Mouse (Mus musculus) liver, embryonic 11.5 days (tissue): ENCODE measurements at regions not wholly inside any gene's neighbourhood (a gene's known extent, or its start where the extent isn't known, plus 50 kb on each side); places are given as distances from the start of the nearest gene placed in this dataset.

Experiments used
- ATAC-seq: fragments of 200-750 bp; cut with Nextera tagmentation; replicated peaks from 2 replicates; pipeline ENCODE4 v1.8.0; 2017; ENCODE audit warnings: moderate number of reproducible peaks, mild to moderate bottlenecking, moderate TSS enrichment, moderate library complexity; ENCODE audit not compliant: low FRiP score
- DNase-seq: peaks from one replicate; pipeline ENCODE4 v3.0.0-alpha.2; 2017; ENCODE audit warnings: low spot score
- H3K27ac ChIP-seq: fragments of 300-500 bp; sonication (generic); 2 replicates; pipeline ENCODE4 v1.5.1; 2014; ENCODE audit warnings: mild to moderate bottlenecking, low read depth, low read length, control low read depth
- H3K27me3 ChIP-seq: fragments of 300-500 bp; sonication (generic); replicated peaks from 2 replicates; pipeline ENCODE4 v1.6.1; 2014; ENCODE audit warnings: low read length, mixed read lengths; ENCODE audit not compliant: control insufficient read depth, insufficient read depth
- H3K36me3 ChIP-seq: fragments of 300-500 bp; sonication (generic); 2 replicates; pipeline ENCODE4 v1.6.1; 2014; ENCODE audit warnings: mild to moderate bottlenecking, low read length, moderate library complexity, mixed read lengths; ENCODE audit not compliant: control insufficient read depth, insufficient read depth
- H3K4me1 ChIP-seq: fragments of 300-500 bp; sonication (generic); replicated peaks from 2 replicates; pipeline ENCODE4 v1.6.1; 2014; ENCODE audit warnings: low read length, mixed read lengths; ENCODE audit not compliant: control insufficient read depth, insufficient read depth
- H3K4me2 ChIP-seq: fragments of 300-500 bp; sonication (generic); 2 replicates; pipeline ENCODE4 v1.6.1; 2014; ENCODE audit warnings: mild to moderate bottlenecking, control low read depth, moderate library complexity
- H3K4me3 ChIP-seq: fragments of 300-500 bp; sonication (generic); 2 replicates; pipeline ENCODE4 v1.5.1; 2014; ENCODE audit warnings: low read depth, low read length, control low read depth
- H3K9ac ChIP-seq: fragments of 300-500 bp; sonication (generic); 2 replicates; pipeline ENCODE4 v1.6.1; 2014; ENCODE audit warnings: low read depth, low read length, control low read depth
- H3K9me3 ChIP-seq: fragments of 300-500 bp; sonication (generic); 2 replicates; pipeline ENCODE4 v1.6.1; 2016; ENCODE audit warnings: low read length, inconsistent platforms, mixed read lengths; ENCODE audit not compliant: control insufficient read depth
- WGBS: fragments of 180-500 bp; shearing (Covaris S2); extraction: QIAGEN DNeasy Blood & Tissue Kit; methylation state at CpG from one replicate; pipeline ENCODE4 v1.1.7; 2014; 5-methylcytosine and 5-hydroxymethylcytosine counted together

DNA sequence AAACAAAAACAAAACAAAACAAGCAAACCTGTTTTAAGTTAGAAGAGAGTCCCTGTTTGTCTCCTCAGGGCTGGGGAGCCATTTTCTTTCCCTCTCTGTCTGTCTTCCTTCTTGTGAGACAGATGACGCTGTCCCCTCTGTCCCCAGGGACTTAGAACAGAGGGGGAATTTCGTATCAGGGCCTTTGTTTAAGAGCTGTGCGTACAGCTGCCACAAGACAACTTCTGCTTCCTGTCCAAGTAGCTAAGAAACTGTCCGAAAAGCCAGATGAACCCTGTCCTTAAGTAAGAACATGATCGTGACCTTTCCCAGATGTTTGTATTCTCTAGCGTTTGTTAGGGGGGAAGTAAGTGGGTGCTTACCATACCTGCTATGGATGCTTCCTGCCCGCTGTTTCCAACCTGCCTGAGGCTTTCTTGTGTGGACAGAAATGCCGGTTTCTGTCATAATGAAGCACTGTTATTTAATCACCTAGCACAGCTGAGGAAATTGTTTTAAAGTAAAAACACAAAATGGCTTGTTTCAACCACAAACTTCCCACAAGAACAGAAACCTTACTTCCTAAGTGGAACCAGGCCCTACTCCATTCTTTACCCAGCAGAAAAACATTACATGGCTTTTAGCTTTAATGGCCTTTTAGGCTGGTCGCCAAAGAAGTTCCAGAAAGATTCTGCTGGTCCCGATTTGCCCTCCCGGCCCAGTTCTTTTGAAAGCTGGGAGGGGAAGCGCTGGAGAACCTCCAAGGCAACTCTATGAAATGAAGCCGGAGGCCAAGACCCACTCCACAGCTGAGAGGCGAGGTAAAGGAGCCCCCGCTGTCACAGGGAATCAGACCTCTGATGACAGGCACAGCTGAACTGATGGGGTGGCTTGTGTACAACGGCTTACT lies 144.3 kb downstream of the Tex36 start:
- Histone ChIP-seq H3K4me1 (no peaks in the 10 kb centered on the region), H3K9ac (no peak overlapping the region), H3K27me3 (no peaks in the 10 kb centered on the region), H3K9me3 (no peaks in the 10 kb centered on the region), H3K4me3 (no peak overlapping the region), H3K36me3 (no peaks in the 10 kb centered on the region), H3K4me2 (no peak overlapping the region), H3K27ac (no peak overlapping the region)
- DNase-seq, result no peak
- 57% methylated on average over 16 of the region's 16 CpGs for WGBS
- ATAC-seq, result no peak

DNA sequence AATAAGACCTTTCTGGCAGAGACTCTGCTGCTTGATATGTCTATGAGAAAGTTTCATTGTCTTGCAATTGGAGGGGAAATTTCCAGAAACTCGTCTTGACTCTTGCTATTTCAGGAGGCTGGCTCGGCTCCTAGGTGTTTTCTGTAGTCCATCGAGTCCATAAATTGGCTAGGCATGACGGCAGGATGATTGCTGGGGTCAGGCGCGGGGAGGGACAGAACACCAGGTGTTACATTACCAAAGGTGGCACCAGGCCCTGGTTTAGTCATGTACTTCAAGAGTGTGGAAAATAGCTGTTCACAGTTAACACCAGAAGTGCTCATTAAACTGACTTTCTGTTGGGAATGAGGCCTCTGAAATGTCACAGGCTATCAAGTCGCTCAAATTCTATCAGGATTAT lies 151.7 kb downstream of the Tex36 start:
- Histone ChIP-seq H3K27me3 (no peaks in the 10 kb centered on the region), H3K9ac (no peak overlapping the region), H3K4me3 (no peak overlapping the region), H3K36me3 (no peaks in the 10 kb centered on the region), H3K27ac (no peak overlapping the region), H3K4me2 (no peak overlapping the region), H3K9me3 (no peaks in the 10 kb centered on the region), H3K4me1 (no peaks in the 10 kb centered on the region)
- ATAC-seq, result no peak
- DNase-seq, result no peak
- 80% methylated on average over 7 of the region's 7 CpGs for WGBS

DNA sequence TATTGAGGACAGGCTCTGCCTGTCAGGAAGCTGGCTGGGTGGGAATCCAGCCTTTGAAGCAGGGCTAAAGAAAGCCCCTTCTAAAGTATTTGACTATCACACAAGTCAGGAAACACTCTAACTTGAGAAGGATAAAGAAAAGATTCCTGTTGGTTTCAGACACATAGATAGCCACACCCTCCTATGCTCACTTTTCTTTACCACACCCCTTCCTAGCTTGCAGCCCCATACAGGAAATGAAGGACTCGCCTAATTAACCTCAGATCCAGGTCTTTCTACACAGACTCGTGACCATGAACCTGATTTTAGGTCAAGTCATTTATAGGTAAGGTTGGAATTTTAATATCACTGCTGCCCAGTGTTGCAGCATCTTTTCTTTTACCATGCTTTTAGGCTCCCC lies 154.9 kb downstream of the Tex36 start:
- H3K4me1 ChIP-seq, result no peaks in the 10 kb centered on the region
- no peak overlapping the region for H3K4me3 ChIP-seq
- H3K27me3 ChIP-seq, result no peaks in the 10 kb centered on the region
- no peaks in the 10 kb centered on the region for H3K9me3 ChIP-seq
- no peak overlapping the region for H3K9ac ChIP-seq
- H3K36me3 ChIP-seq, result no peaks in the 10 kb centered on the region
- no peak for ATAC-seq
- no peak for DNase-seq
- no peak overlapping the region for H3K27ac ChIP-seq
- H3K4me2 ChIP-seq, result no peak overlapping the region
- WGBS, result 30% methylated on average over 2 of the region's 2 CpGs

DNA sequence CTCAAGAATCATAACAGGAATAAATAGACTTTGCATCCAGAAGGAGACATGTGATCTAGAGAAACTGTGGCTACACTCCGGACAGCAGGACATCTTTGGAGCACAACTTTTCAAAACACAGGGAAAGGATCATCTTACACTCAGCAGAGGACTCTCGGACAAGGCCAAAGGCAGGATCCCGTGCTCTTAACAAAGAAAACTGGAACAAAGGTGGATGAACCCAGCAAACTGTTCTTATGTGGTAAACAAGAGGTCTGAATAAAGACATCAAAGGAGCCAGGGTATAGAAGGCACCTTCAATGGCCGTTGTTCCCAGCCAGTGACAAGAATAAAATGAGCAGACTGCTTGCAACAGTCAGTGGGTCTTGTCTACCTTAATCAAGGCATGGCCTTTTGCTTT lies 160.3 kb downstream of the Tex36 start:
- Histone ChIP-seq H3K27ac (no peak overlapping the region), H3K4me3 (no peak overlapping the region), H3K9me3 (no peaks in the 10 kb centered on the region), H3K4me2 (no peak overlapping the region), H3K9ac (no peak overlapping the region), H3K36me3 (no peaks in the 10 kb centered on the region), H3K27me3 (no peaks in the 10 kb centered on the region), H3K4me1 (no peaks in the 10 kb centered on the region)
- no peak for DNase-seq
- ATAC-seq, result no peak
- WGBS, result 55% methylated on average over 4 of the region's 4 CpGs

DNA sequence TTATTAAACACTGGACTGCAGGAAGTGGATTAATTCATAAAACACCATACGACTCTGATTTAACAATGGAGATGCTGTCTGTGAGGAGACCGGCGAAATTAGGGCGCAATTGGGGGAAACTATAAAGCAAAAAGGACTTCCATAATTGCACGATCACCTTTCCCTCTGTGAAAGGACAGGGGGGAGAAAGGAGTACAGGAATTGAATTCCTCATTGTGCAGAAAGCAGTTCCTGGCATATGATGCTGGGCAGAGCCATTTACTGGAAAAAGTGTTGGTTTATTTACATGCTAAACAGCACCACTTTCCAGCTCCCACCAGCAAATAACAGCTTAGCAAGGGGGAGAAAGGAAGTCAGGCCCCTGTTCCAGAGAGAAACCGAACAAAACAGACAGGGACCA lies 160.8 kb downstream of the Tex36 start:
- no peaks in the 10 kb centered on the region for H3K9me3 ChIP-seq
- H3K4me3 ChIP-seq, result no peak overlapping the region
- H3K27me3 ChIP-seq, result no peaks in the 10 kb centered on the region
- no peak overlapping the region for H3K4me2 ChIP-seq
- no peaks in the 10 kb centered on the region for H3K4me1 ChIP-seq
- no peak overlapping the region for H3K9ac ChIP-seq
- 89% methylated on average over 6 of the region's 6 CpGs for WGBS
- no peaks in the 10 kb centered on the region for H3K36me3 ChIP-seq
- DNase-seq (no peak), ATAC-seq (no peak)
- no peak overlapping the region for H3K27ac ChIP-seq

DNA sequence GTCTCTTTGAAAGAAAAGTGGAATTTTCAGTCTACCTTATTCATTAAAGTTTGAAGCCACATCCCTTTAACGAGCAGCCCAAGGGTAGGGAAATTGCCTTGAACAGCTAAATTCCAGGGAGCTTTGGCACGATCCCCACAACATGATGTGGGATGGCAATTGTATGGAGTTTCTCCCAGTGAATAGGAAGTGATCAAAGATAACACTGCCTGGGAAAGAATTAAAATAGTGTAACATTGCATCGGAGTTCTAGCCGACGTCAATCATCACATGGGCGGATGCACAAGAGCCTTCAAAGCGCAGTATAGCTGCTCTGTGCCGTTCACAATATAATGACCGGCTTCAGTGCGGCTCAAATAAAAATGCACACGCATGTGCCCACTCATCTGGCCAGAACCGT lies 161.2 kb downstream of the Tex36 start:
- H3K27me3 ChIP-seq, result no peaks in the 10 kb centered on the region
- no peaks in the 10 kb centered on the region for H3K4me1 ChIP-seq
- no peak overlapping the region for H3K9ac ChIP-seq
- ATAC-seq (no peak), DNase-seq (no peak)
- no peak overlapping the region for H3K27ac ChIP-seq
- H3K36me3 ChIP-seq, result no peaks in the 10 kb centered on the region
- H3K9me3 ChIP-seq, result no peaks in the 10 kb centered on the region
- H3K4me2 ChIP-seq, result no peak overlapping the region
- WGBS, result 78% methylated on average over 12 of the region's 12 CpGs
- H3K4me3 ChIP-seq, result no peak overlapping the region

DNA sequence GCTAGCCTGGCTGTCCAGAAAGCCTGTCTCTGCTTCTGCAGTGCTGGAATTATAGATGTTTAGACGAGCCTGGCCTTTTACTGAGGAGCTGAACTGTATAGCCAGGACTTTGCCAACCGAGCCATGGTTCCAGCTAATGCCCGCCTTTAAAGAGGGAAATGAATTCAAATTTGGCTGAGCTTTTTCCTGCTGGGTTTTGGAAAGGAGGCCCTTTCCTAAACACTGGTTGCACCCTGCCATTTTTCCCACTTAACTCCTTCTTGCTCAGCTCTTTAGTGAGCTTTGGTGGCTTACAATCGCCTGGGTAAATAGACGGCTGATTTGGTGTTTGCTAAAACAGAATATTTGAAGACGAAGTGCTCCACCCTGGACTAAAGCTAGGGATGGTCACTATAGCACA lies 161.9 kb downstream of the Tex36 start:
- Histone ChIP-seq H3K4me1 (no peaks in the 10 kb centered on the region), H3K4me2 (no peak overlapping the region), H3K4me3 (no peak overlapping the region), H3K9ac (no peak overlapping the region), H3K27ac (no peak overlapping the region), H3K36me3 (no peaks in the 10 kb centered on the region), H3K27me3 (no peaks in the 10 kb centered on the region), H3K9me3 (no peaks in the 10 kb centered on the region)
- DNase-seq, result no peak
- no peak for ATAC-seq
- WGBS, result 74% methylated on average over 6 of the region's 6 CpGs

DNA sequence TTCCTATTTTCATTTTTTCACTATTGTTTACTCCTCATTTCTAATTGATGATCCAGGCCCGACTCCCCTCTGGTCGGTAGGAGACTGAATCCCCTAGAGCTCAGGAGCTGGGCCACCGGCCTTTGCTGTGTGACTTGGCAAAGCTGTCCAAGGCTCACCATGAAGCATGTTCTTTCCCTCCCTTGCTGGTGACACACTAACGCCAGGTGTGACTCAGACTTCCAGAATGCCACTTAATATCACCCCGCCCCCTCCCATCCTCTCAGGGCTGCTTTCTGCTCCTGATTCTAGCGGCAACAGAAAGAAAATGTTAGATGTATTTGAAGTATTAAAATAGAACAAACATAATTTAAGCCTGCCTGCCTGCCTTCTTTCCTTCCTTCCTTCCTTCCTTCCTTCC lies 163.3 kb downstream of the Tex36 start:
- Histone ChIP-seq H3K4me1 (no peaks in the 10 kb centered on the region), H3K4me2 (no peak overlapping the region), H3K36me3 (no peaks in the 10 kb centered on the region), H3K27ac (no peak overlapping the region), H3K9ac (no peak overlapping the region), H3K4me3 (no peak overlapping the region), H3K9me3 (no peaks in the 10 kb centered on the region), H3K27me3 (no peaks in the 10 kb centered on the region)
- ATAC-seq (no peak), DNase-seq (no peak)
- 68% methylated on average over 6 of the region's 6 CpGs for WGBS

DNA sequence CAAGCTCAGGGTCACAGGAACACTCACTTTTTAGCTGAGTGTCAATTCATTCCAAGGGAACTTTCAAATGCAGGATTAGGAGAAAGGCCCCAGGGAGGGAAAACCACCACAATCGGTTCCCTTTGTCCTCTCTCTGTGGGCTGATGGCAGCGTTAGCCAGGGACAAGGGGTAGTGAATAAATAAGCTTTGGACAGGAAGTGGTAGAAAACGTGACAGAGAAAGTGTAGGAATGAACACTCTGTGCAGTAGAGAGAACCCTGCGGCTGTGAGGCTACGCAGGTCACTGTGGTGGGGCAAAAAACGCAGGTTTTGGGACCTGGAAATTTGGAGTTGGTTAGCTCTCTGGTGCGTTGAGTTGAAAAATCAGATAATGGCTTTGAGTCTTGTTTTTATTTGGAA lies 164.1 kb downstream of the Tex36 start:
- Histone ChIP-seq H3K27ac (no peak overlapping the region), H3K4me2 (no peak overlapping the region), H3K27me3 (no peaks in the 10 kb centered on the region), H3K4me3 (no peak overlapping the region), H3K9ac (no peak overlapping the region), H3K36me3 (no peaks in the 10 kb centered on the region), H3K9me3 (no peaks in the 10 kb centered on the region), H3K4me1 (no peaks in the 10 kb centered on the region)
- no peak for ATAC-seq
- no peak for DNase-seq
- WGBS, result 43% methylated on average over 7 of the region's 7 CpGs
